Mouse (Mus musculus): Measurements from ENCODE around the gene Ccdc9b. TPM values are rescaled to one million over a fixed set of nuclear protein-coding genes. Genes with fewer than 3 reads are reported as not detected.
A peak's percentile ranks its signal among the peaks of the same experiment; 100 is the strongest.

Ccdc9b gene
- polyA plus RNA-seq, 2 experiments: 0.04 to 0.39 TPM

DNA sequence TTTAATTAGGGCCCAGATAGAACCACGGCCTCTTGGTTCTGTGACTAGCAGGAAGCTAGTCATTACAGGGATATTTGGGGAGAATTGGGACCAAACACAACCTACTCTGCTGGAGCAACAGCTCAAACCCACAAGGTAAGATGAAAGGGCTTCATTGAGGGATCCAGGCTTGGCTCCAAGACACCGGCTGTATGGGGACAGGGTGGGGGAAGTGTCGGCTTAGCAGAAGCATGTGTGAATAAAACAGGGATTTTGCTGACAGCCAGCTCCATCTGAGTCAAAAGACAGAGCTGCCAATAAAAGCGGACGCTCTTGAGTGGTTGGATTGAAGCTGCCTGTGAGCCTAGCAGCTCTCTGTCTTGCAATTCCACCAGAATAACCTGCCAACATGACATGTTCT lies 29.1 kb downstream of the Ccdc9b start:
- no peak overlapping the region for H3K4me2 ChIP-seq (ENCODE audit: low read depth)
- no peak overlapping the region for H3K9ac ChIP-seq (replicated peaks)
- no peaks in the 10 kb centered on the region for H3K9me3 ChIP-seq (ENCODE audit: control insufficient read depth, low read length)
- 63% methylated on average over 5 of the region's 5 CpGs for WGBS (ENCODE audit: insufficient replicate concordance)
- ATAC-seq (ENCODE audit: insufficient read depth) (no peak), DNase-seq (ENCODE audit: low read depth in 3 of 3, low spot score in 3 of 3) (no peak)
- H3K4me1 ChIP-seq (replicated peaks; ENCODE audit: control insufficient read depth in 2 of 2, insufficient read depth in 2 of 2, low read length in 1 of 2): peaks cover 0 to 5% of the 10 kb centered on the region in 2 experiments; a peak in 1 of 4 replicates
- TF ChIP-seq CTCF (IDR thresholded peaks at IDR 0.05; ENCODE audit: low read depth): no peak
- no peak for TF ChIP-seq EP300 (IDR thresholded peaks at IDR 0.05; ENCODE audit: low read depth)
- no peaks in the 10 kb centered on the region for H3K36me3 ChIP-seq (replicated peaks; ENCODE audit: control insufficient read depth, insufficient read depth, low read depth)
- no peak overlapping the region for H3K4me3 ChIP-seq (ENCODE audit: insufficient read depth in 1 of 2, low read depth in 2 of 2, low read length in 2 of 2)
- H3K27me3 ChIP-seq (ENCODE audit: control insufficient read depth, insufficient read depth, low read length): no peaks in the 10 kb centered on the region; the same call in 1 of the 2 replicates
- H3K27ac ChIP-seq: no peak overlapping the region

GRCm38 (mm10) chr2:118731981-118732380 lies 30.5 kb downstream of the Ccdc9b start:
- Histone ChIP-seq H3K4me3 (ENCODE audit: insufficient read depth in 1 of 2, low read depth in 2 of 2, low read length in 2 of 2) (no peak overlapping the region), H3K9me3 (ENCODE audit: control insufficient read depth, low read length) (no peaks in the 10 kb centered on the region), H3K9ac (replicated peaks) (no peak overlapping the region), H3K4me2 (ENCODE audit: low read depth) (no peak overlapping the region), H3K27ac (no peak overlapping the region), H3K4me1 (replicated peaks; ENCODE audit: control insufficient read depth in 2 of 2, insufficient read depth in 2 of 2, low read length in 1 of 2) (peaks cover 0 to 5% of the 10 kb centered on the region in 2 experiments; a peak in 1 of 4 replicates), H3K27me3 (ENCODE audit: control insufficient read depth, insufficient read depth, low read length) (no peaks in the 10 kb centered on the region; the same call in 1 of the 2 replicates), H3K36me3 (replicated peaks; ENCODE audit: control insufficient read depth, insufficient read depth, low read depth) (no peaks in the 10 kb centered on the region)
- TF ChIP-seq CTCF (IDR thresholded peaks at IDR 0.05; ENCODE audit: low read depth) (no peak), EP300 (IDR thresholded peaks at IDR 0.05; ENCODE audit: low read depth) (no peak)
- WGBS (ENCODE audit: insufficient replicate concordance): 74% methylated on average over 5 of the region's 5 CpGs
- DNase-seq (ENCODE audit: low read depth in 3 of 3, low spot score in 3 of 3) (no peak), ATAC-seq (ENCODE audit: insufficient read depth) (no peak)

- peak; percentile 35; the same call in 1 of the 2 replicates for ATAC-seq (ENCODE audit: insufficient read depth)
- 3% methylated on average over 3 of the region's 3 CpGs for WGBS (ENCODE audit: insufficient replicate concordance)
Measured at GRCm38 (mm10) chr2:118730622-118730915, 31.9 kb downstream of the Ccdc9b start.

DNA sequence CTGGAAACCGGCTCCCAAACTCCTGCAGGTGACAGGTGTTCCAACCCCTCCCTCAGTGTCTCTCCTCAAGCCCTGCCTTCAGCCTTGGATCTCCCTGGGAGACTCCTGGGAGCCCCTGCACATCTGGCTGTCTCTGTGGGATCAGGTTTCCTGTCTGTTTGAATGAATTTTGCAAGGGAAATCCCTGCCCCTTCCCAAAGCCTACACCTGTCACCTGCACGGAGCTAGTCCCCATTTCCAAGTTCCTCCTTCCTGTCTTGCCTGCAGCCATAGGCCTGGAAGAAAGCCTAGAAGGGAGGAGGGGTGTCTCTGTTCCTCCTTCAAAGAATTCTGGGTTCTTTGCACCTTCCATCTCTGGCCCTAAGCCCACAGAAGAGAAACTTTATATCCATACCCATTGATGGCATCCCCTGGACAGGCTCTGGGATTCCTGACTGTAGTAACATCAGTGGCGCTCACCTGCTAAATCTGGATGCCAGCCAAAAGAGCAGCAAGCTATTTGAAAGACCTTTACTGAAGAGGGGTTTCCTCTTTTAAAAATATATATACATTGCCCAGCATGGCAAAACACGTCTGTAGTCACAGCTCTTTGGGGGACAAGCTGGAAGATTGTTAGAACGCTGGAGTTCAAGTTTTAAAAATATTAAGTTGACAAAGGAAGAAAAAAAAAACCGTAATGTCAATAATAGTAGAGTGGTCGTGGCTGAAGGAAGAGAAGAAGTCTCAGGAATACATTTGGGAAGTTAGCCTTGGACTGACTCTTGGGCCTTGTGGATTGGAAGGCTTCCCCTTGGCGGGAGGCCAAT lies 32.4 kb downstream of the Ccdc9b start:
- Histone ChIP-seq H3K9me3 (ENCODE audit: control insufficient read depth, low read length) (no peaks in the 10 kb centered on the region), H3K4me3 (ENCODE audit: insufficient read depth in 1 of 2, low read depth in 2 of 2, low read length in 2 of 2) (no peak overlapping the region), H3K27ac (no peak overlapping the region), H3K36me3 (replicated peaks; ENCODE audit: control insufficient read depth, insufficient read depth, low read depth) (no peaks in the 10 kb centered on the region), H3K9ac (replicated peaks) (no peak overlapping the region), H3K4me1 (replicated peaks; ENCODE audit: control insufficient read depth in 2 of 2, insufficient read depth in 2 of 2, low read length in 1 of 2) (peaks cover 0 to 5% of the 10 kb centered on the region in 2 experiments; a peak in 1 of 4 replicates), H3K27me3 (ENCODE audit: control insufficient read depth, insufficient read depth, low read length) (no peaks in the 10 kb centered on the region; the same call in 1 of the 2 replicates), H3K4me2 (ENCODE audit: low read depth) (no peak overlapping the region)
- no peak for DNase-seq (ENCODE audit: low read depth in 3 of 3, low spot score in 3 of 3)
- TF ChIP-seq CTCF (IDR thresholded peaks at IDR 0.05; ENCODE audit: low read depth) (no peak), EP300 (IDR thresholded peaks at IDR 0.05; ENCODE audit: low read depth) (no peak)
- ATAC-seq (ENCODE audit: insufficient read depth): no peak
- WGBS (ENCODE audit: insufficient replicate concordance): 29% methylated on average over 8 of the region's 8 CpGs

More at GRCm38 (mm10) chr2:118730622-118730915, 31.9 kb downstream of the Ccdc9b start:
- Histone ChIP-seq H3K4me2 (ENCODE audit: low read depth) (no peak overlapping the region), H3K27ac (no peak overlapping the region), H3K27me3 (ENCODE audit: control insufficient read depth, insufficient read depth, low read length) (no peaks in the 10 kb centered on the region; the same call in 1 of the 2 replicates), H3K36me3 (replicated peaks; ENCODE audit: control insufficient read depth, insufficient read depth, low read depth) (no peaks in the 10 kb centered on the region), H3K4me3 (ENCODE audit: insufficient read depth in 1 of 2, low read depth in 2 of 2, low read length in 2 of 2) (no peak overlapping the region), H3K9me3 (ENCODE audit: control insufficient read depth, low read length) (no peaks in the 10 kb centered on the region), H3K9ac (replicated peaks) (no peak overlapping the region), H3K4me1 (replicated peaks; ENCODE audit: control insufficient read depth in 2 of 2, insufficient read depth in 2 of 2, low read length in 1 of 2) (peaks cover 0 to 5% of the 10 kb centered on the region in 2 experiments; a peak in 1 of 4 replicates)
- DNase-seq (ENCODE audit: low read depth in 3 of 3, low spot score in 3 of 3): no peak
- TF ChIP-seq EP300 (IDR thresholded peaks at IDR 0.05; ENCODE audit: low read depth): no peak
- peak; percentile 87 for TF ChIP-seq CTCF (IDR thresholded peaks at IDR 0.05; ENCODE audit: low read depth)

DNA sequence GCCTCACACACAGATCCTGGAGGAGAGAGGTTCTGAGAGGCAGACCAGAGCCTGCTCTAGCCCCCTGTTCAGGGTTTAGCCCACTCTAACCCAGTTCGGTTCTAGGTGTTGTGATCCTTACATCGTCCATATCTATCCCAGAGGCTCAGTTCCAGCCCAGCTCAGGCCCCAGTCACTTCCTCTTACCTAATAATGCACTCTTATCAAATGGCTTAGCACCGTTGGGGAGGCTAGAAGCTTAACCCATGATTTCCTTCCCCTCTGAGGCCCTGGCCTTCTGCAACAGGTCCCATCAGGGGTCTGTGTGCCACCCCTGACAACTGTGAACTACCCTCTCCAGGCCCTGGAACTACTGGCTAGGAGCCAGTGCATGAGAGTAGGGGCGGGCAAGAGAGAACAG lies 33.3 kb downstream of the Ccdc9b start:
- Histone ChIP-seq H3K9ac (replicated peaks) (no peak overlapping the region), H3K27me3 (ENCODE audit: control insufficient read depth, insufficient read depth, low read length) (no peaks in the 10 kb centered on the region; the same call in 1 of the 2 replicates), H3K4me3 (ENCODE audit: insufficient read depth in 1 of 2, low read depth in 2 of 2, low read length in 2 of 2) (no peak overlapping the region), H3K27ac (no peak overlapping the region), H3K4me1 (replicated peaks; ENCODE audit: control insufficient read depth in 2 of 2, insufficient read depth in 2 of 2, low read length in 1 of 2) (peaks cover 0 to 6% of the 10 kb centered on the region in 2 experiments; a peak in 2 of 4 replicates), H3K9me3 (ENCODE audit: control insufficient read depth, low read length) (no peaks in the 10 kb centered on the region), H3K4me2 (ENCODE audit: low read depth) (no peak overlapping the region), H3K36me3 (replicated peaks; ENCODE audit: control insufficient read depth, insufficient read depth, low read depth) (no peaks in the 10 kb centered on the region)
- ATAC-seq (ENCODE audit: insufficient read depth) (no peak), DNase-seq (ENCODE audit: low read depth in 3 of 3, low spot score in 3 of 3) (no peak)
- 13% methylated on average over 4 of the region's 4 CpGs for WGBS (ENCODE audit: insufficient replicate concordance)
- TF ChIP-seq EP300 (IDR thresholded peaks at IDR 0.05; ENCODE audit: low read depth) (no peak), CTCF (IDR thresholded peaks at IDR 0.05; ENCODE audit: low read depth) (no peak)

All from liver, embryonic 14.5 days (tissue).